Mouse (Mus musculus) left cerebral cortex, adult 8-10 months (tissue): Measurements from ENCODE around the gene Gm21988. TPM values are rescaled to one million over a fixed set of nuclear protein-coding genes. Genes with fewer than 3 reads are reported as not detected.

Experiments
- DNase-seq, 2 experiments: peaks; one replicate each; pipeline ENCODE4 v3.0.0; 2022; ENCODE audit warnings: low spot score in 2 of 2
- total RNA-seq, 4 experiments: library from RNA; stranded (reverse); gene quantifications; 2 replicates each; pipeline ENCODE4 v1.2.4; 2022

The Gm21988 gene
- total RNA-seq, 4 experiments from 2014 or later, result 3.2 to 5.1 (median 3.8) TPM

DNA sequence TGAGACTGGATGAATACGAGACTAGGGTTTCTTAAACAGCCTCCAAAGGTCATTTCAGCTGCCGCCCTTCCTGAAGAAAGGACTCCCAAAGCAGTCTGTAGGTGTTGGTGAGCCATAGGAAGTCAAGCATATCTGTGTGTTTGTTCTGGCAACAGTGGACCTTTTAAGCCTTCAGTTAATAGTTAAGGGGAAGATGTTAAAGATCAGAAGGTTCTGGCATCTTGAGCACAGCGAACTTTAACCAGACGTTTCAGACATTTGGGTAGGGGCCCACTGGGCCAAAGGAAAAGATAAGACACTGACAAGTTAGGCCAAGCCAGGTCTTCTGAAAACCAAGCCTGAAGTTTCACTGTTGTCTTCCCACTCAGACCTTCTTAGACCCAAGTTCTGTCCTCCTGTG lies 21.6 kb downstream of the Gm21988 start:
- DNase-seq, result no peak

GRCm38 (mm10) chr11:70216103-70216502 lies 23.5 kb downstream of the Gm21988 start:
- no peak for DNase-seq

GRCm38 (mm10) chr11:70215301-70215700 lies 24.3 kb downstream of the Gm21988 start:
- DNase-seq, result no peak

GRCm38 (mm10) chr11:70214856-70215209 lies 24.8 kb downstream of the Gm21988 start:
- no peak for DNase-seq

GRCm38 (mm10) chr11:70214191-70214855 lies 25.3 kb downstream of the Gm21988 start:
- no peak for DNase-seq

DNA sequence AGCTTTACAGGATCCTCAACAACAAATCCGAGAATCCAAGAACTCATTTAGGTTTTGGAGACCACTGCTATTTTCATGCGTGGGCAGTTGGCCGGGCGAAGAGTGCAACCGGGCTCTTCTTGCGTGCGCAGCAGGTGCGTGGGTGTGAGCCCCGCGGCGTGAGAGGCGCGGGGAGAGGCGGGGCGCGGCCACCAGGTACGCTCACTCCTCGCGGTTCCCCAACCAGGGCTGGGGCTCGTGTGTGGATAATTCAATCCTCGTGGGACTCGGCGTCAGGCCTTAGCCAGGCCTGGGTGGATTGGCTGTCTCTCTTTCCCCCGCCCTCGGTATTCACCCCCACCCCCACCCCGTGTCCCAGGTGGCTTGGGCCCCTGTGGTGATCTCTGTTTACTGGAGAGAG lies 25.9 kb downstream of the Gm21988 start:
- DNase-seq, result peak in 1 of 2 experiments; percentile 57

DNA sequence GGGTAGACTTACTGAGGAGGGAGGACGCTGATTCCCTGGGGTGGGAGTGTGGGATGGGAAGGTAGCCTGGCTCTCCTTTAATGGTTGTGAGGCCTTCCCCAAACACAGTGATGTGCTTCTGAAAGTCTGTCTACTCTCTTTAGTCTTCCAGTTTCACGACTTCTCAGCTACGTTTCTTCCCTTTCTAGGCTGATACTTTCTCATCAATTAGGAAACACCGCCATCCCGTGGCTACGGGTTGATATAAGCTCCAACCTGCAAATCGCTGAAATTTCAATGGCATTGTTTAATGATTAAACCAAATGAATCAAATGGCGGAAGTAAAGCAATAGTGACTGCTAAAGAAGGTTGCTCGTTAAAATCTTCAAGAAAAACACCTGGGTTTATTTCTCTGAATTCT lies 26.7 kb downstream of the Gm21988 start:
- no peak for DNase-seq

DNA sequence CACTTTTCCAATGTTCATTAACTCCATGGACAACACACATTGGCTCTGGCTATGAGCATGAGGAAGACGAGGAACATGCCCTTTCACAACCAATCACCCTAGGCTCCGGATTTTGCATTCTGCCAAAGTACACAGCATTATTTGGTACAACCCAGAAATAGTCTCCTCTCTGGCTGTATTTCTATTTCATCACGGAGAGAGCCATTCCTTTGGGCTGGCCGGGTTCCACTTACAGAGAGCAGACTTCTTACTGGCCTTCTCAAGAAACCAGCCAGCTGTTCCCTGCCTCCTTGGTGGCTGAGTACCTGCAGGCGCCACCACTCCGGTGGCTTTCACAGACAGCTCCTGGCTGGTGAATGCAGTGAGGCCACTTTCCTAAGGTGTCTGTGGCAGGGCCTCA lies 27.2 kb downstream of the Gm21988 start, which contains the start of gene Slc16a11:
Slc16a11 (plus strand) TSS at position 330 of the 400 bp plus-strand sequence.
- no peak for DNase-seq

- DNase-seq, result no peak
Observed at GRCm38 (mm10) chr11:70211972-70212371, 27.7 kb downstream of the Gm21988 start.

DNA sequence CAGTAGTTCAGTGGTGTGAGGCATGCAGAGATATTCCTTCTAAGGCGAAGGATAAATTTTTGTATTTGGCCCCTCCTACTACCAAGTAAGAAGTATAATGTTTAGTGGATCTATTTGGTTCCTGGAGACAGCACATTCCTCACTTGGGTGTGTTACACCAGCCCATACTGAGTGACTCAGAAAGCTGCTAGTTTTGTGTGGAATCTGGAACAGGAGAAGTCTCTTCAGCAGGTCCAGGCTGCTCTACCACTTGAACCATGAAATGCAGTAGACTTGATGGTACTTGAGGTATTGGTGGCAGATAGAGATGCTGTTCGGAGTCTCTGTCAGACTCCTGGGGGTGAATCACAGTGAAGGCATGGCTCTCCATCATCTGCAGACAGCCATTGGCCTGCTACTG lies 28.9 kb downstream of the Gm21988 start:
- no peak for DNase-seq

- DNase-seq, result no peak
Observed at GRCm38 (mm10) chr11:70208778-70209388, 30.7 kb downstream of the Gm21988 start.

DNA sequence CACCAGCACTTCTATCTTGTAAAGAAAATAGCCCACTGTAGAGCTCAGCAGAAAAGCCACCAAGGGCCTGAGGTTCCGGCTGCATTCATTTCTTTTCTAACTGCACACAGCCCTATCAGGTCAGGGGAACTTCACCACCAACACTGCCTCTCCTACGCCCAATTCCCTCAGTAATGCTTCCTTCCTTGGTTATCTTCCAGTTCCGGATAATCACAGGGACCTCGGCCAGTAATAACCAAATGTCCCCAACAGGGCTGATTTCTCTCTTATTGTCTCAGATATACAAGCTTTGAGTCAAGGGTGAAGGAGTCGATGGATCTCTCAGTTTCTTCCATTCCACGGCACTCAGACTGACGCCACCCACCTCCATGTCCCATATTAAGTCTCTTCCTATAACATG lies 32.3 kb downstream of the Gm21988 start:
- no peak for DNase-seq

DNA sequence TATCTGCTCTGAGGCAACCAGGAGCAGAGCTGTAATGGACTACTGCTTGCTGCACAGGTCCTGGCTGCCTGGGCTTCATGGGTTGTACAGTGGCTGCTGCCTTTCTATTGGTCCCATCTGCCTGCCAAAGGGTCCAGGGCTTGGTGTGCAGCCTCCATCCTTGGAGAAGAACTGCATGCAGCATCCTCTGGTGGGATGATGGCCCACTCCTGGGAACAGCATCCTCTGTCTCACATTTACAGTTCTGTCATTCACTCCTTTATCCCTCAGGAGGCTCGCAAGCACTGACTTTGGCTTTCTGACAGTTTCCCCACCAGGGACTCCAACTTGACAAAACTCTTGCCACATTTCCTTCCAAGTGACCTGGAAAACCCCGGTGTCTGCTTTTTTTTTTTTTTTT lies 32.8 kb downstream of the Gm21988 start:
- no peak for DNase-seq

- peak in 1 of 2 experiments; percentile 59 for DNase-seq
Observed at GRCm38 (mm10) chr11:70201691-70202090, 37.9 kb downstream of the Gm21988 start.

DNA sequence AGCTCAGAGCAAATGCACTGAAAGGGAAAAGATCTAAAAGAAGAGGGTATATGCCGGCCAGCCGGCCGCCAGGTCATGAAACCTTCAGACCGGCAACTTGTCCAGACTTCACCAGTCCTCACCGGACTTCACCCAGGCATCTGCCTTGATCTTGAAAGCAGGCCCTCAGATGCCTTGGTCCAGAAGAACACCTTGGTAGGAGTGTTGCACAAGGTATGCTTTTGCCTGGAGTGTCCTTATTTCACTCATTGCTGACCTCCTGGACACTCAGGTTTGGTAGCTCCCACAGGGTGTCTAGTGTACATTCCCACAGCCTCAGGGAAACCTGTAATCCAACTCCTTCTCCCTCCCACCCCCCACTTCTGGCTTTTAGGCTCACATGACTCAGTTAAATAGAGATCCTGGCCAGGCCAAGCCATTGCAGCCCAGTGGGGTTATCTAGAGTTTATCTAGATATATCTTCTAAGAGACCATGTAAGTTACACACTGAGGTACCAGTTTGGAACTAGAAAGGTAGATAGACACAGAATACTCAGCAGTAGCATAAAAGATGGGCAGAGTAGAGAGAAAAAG lies 39.5 kb downstream of the Gm21988 start:
- no peak for DNase-seq

DNA sequence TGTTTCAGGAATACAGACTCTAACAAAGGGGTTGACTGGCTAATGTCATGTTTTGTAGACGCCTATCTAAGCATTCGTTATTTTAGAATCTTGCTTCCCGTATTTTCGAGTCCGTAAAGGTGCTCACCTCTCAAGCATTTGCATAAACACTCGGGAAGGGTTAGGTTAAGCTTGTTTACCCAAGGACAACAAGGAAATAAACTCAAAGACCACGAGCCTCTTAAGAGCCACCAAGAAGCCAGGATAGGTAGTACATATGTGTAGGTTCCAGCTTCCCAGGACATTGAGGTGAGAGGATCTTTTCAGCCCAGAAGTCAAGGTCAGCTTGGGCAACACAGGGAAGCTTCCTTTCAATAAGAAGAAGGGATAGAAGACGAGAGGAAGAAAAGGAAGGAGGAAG lies 40.5 kb downstream of the Gm21988 start:
- DNase-seq, result no peak

DNA sequence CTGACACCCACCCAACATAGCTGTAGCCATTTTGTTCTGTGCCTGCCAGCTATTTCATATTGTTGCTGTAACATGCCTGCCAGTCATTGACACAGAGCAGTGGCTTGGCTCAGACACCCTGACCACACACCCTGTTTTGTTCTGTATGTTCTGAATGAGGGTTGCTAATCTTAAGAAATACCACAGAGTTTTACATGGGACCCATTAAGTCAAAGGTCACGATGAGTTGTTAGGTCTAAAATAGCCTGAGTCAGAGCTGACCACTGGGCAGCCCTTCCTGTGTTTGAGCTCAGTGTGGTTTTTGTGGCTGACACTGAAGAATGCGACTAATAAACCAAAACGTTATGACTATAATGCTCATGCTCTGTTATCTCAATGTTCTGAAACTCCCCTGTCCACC lies 41.3 kb downstream of the Gm21988 start:
- DNase-seq, result no peak

DNA sequence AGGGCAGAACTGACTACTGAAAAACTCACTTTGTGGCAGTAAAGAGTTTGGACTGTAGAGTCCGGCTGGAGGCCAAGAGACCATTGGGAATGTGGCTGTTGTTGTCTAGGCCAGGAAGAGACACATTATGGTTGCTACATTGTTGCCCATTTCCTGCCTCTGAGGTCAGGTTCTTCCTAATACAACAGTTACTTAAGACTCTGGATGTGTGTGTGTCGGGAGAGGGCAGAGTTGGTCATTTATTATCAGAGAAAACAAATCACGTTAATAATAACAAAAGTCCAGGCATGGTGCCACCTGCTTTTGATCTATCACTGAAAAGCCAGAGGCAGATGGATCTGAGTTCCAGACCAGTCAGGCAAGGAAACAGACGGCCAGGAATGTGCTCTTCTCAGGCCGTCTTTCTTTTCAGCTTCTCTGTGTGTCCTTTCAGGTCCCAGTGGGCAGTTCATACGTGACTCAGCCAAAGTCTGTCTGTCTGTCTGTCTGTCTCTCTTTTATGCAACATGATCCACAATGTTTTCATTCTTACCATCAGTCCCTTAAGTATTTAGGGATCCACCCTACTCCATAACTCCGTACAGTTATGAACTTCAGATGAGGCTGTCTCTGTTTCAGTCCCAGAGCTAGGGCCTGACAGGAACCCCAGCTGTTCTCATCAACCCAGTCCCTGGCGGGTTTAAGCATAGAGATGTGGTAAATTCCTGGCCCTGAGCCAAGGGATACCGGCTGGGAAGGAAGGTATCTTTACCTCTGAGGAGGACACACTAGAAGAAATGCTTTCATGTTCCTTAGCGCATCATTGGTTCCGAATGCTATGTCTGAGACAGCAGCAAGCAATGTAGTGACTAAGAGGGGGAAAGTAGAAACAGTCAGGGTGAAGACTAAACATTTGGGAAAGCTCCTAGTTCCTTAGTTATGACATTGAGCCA lies 46.0 kb downstream of the Gm21988 start:
- DNase-seq, result no peak

GRCm38 (mm10) chr11:70192157-70192556 lies 47.5 kb downstream of the Gm21988 start:
- no peak for DNase-seq

DNA sequence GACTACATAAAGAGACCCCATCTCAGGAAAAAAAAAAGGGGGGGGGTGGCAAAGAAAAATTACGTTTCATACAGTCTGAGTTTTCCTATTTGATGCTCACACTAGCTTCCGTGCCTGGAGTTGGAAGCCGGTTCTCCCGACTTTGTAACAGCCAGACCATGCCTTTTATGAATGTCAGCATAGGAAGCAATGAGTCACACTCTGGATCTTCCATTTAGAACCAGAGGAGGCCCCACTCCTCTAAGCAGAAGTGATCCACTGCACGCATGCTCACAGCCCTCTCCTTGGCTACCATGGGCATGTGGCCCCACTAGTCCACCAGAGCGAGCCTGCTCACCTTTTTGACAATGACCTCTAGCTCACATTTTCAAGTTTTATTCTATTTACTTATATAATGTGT lies 48.4 kb downstream of the Gm21988 start:
- no peak for DNase-seq

- no peak for DNase-seq
Observed at GRCm38 (mm10) chr11:70189319-70190134, 50.1 kb downstream of the Gm21988 start.
